Mouse (Mus musculus) embryonic facial prominence, embryonic 10.5 days (tissue): ENCODE results near the gene Scly. TPM values are rescaled to one million over a fixed set of nuclear protein-coding genes. Genes with fewer than 3 reads are reported as not detected.
A peak's percentile ranks its signal among the peaks of the same experiment; 100 is the strongest.

Source experiments
- DNase-seq: peaks from one replicate; pipeline ENCODE4 v3.0.0-alpha.2; 2017; ENCODE audit warnings: low spot score
- H3K27ac ChIP-seq: fragments of 300-500 bp; sonication (generic); replicated peaks from 2 replicates; pipeline ENCODE4 v1.5.1; 2016; ENCODE audit warnings: mild to moderate bottlenecking
- H3K27me3 ChIP-seq: fragments of 300-500 bp; sonication (generic); replicated peaks from 2 replicates; pipeline ENCODE4 v1.6.1; 2016; ENCODE audit warnings: low read depth, mild to moderate bottlenecking; ENCODE audit not compliant: poor library complexity, severe bottlenecking
- H3K36me3 ChIP-seq: fragments of 300-500 bp; sonication (generic); replicated peaks from 2 replicates; pipeline ENCODE4 v1.6.1; 2016; ENCODE audit warnings: mild to moderate bottlenecking, moderate library complexity
- H3K4me1 ChIP-seq: fragments of 300-500 bp; sonication (generic); 2 replicates; pipeline ENCODE4 v1.6.1; 2016
- H3K4me3 ChIP-seq: fragments of 300-500 bp; sonication (generic); 2 replicates; pipeline ENCODE4 v1.5.1; 2016; ENCODE audit warnings: mild to moderate bottlenecking, moderate library complexity
- H3K9me3 ChIP-seq: fragments of 300-500 bp; sonication (generic); 2 replicates; pipeline ENCODE4 v1.6.1; 2016; ENCODE audit warnings: mild to moderate bottlenecking
- WGBS: fragments of 180-500 bp; shearing (Covaris S2); methylation state at CpG from one replicate; pipeline ENCODE4 v1.1.7; 2016; 5-methylcytosine and 5-hydroxymethylcytosine counted together
- polyA plus RNA-seq: library from polyadenylated mRNA; unstranded; fragments of >200 nt; fragmentation: Nextera tagmentation; extraction: Ambion mirVana; gene quantifications from 2 replicates; pipeline ENCODE4 v1.2.1, GENCODE M21; 2016

Scly gene
- 16.0 and 16.5 TPM in 2 replicates for polyA plus RNA-seq

DNA sequence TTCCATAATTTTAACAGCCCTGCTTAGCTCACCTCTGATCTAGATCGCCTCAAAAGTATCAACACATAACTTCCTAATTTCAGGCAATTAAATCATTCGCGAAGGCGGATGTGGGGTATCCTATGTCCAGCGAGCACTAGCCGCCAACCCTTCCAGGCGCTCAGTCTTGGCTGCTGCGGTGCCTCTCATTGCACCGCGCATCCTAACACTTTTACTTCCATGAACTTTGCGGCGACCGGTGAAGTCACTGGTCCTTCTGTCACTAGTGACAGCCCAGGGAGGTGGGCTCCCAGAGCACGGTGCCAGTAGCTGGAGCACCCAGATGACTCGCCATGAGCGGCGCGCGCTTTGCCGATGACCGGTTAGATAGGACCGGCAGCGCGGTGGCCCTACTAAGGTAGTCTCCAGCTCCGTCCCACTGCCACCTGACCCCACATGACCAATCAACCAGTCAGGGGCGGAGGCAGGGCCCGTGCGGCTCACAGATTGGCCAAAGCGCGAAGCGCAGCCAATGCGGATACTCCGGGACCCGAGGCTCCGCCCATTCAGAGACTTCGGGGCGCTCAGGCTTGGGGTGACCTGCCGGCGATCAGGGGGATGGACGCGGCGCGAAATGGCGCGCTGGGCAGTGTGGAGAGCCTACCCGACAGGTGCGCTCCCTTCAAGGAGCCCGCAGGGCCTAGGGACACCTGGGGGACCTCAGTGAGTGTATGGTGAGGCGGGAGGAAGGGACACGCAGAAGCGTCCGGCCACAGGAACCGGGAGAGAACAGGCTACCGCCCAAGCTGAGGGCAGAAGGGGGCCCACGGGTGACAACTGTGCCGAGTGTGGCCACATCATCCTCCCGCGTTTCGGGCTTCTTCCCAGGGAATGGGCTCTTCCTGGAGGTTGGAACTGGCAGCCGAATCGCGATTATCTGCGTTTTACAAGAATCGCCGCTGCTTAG is at the start of gene Scly:
Gene Scly (plus strand): TSS at position 540 of the 946 bp plus-strand sequence.
- H3K27ac ChIP-seq = peak within 1 kb of the TSS; percentile 83

GRCm38 (mm10) chr1:91248970-91249369 is 49.2 kb upstream of the Scly start:
- DNase-seq = no peak
- 46% methylated on average over 4 of the region's 4 CpGs for WGBS
- Histone ChIP-seq H3K9me3 (no peaks in the 10 kb centered on the region), H3K27me3 (no peaks in the 10 kb centered on the region), H3K4me1 (peaks cover 34% of the 10 kb centered on the region), H3K4me3 (peak overlapping the region; percentile 99), H3K36me3 (no peaks in the 10 kb centered on the region), H3K27ac (peak overlapping the region; percentile 88)

More for the DNA sequence above, at the start of gene Scly:
- peak; percentile 93 for DNase-seq
- Histone ChIP-seq H3K36me3 (peaks cover 14% of the 10 kb centered on the region), H3K9me3 (no peaks in the 10 kb centered on the region), H3K4me1 (peaks cover 20% of the 10 kb centered on the region), H3K4me3 (peak within 1 kb of the TSS; percentile 89), H3K27me3 (no peaks in the 10 kb centered on the region)
- under 1% methylated on average over 62 of the region's 65 CpGs for WGBS

DNA sequence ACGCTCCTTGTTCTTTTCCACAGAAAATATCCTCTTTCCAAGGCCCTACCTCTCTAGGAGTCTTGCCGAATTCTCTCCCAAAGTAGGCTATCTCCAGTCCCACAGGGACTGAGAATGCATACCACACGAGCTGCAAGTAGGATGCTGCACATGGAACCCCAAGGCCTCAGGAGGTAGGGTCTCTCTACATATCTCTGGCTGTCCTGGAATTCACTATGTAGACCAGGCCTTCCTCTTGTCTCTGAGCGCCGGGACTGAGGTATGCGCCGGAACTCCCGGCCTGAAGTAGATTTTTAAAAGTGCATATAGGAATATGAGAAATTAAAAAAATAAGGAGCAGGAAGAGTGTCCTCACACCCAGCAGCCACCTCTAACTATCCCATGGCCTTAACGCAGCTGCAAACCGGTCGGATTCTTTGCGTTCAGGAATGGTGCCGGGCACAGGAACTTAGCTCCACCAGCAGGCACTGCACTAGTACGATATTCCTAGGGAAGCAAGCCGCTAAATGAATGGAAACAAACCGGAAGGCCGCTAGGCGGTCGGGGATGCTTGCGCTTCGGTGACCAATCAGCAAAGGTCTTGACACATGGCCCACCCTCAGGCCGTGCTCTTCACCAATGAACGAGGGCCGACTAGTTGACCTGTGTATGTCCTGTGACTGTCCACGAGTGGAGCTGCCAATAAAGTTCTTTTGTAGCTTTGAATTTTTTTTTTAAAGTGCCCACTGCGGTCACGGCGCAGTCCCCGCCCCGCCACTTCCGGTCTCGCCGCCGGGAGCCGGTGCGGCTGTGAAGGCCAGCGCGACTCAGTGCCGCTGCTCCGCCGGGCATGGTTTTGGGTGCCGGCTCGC is 48.3 kb upstream of the Scly start, which contains the start of gene Ube2f:
Gene Ube2f (plus strand): TSS at position 741 of the 851 bp plus-strand sequence.
- Histone ChIP-seq H3K27me3 (no peaks in the 10 kb centered on the region), H3K4me1 (peaks cover 34% of the 10 kb centered on the region), H3K27ac (peak within 1 kb of the TSS; percentile 88), H3K9me3 (no peaks in the 10 kb centered on the region), H3K36me3 (peaks cover 8% of the 10 kb centered on the region), H3K4me3 (peak within 1 kb of the TSS; percentile 99)
- peak; percentile 96 for DNase-seq
- WGBS = under 1% methylated on average over 43 of the region's 43 CpGs

GRCm38 (mm10) chr1:91250415-91251147 is 47.6 kb upstream of the Scly start:
- H3K36me3 ChIP-seq = peaks cover 8% of the 10 kb centered on the region
- DNase-seq = peak; percentile 26
- H3K27ac ChIP-seq = peak overlapping the region; percentile 88
- H3K4me3 ChIP-seq = peak overlapping the region; percentile 99
- WGBS = under 1% methylated on average over 70 of the region's 70 CpGs
- H3K9me3 ChIP-seq = no peaks in the 10 kb centered on the region
- H3K4me1 ChIP-seq = peaks cover 34% of the 10 kb centered on the region
- H3K27me3 ChIP-seq = no peaks in the 10 kb centered on the region

GRCm38 (mm10) chr1:91251148-91251650 is 46.9 kb upstream of the Scly start:
- Histone ChIP-seq H3K4me3 (peak overlapping the region; percentile 99), H3K27ac (peak overlapping the region; percentile 88; the same call in 1 of the 2 replicates), H3K36me3 (peaks cover 10% of the 10 kb centered on the region), H3K9me3 (no peaks in the 10 kb centered on the region), H3K4me1 (peaks cover 34% of the 10 kb centered on the region), H3K27me3 (no peaks in the 10 kb centered on the region)
- 51% methylated on average over 5 of the region's 5 CpGs for WGBS
- no peak for DNase-seq

GRCm38 (mm10) chr1:91251927-91252326 is 46.2 kb upstream of the Scly start:
- no peak overlapping the region for H3K27ac ChIP-seq
- no peaks in the 10 kb centered on the region for H3K27me3 ChIP-seq
- peaks cover 17% of the 10 kb centered on the region for H3K36me3 ChIP-seq
- peak overlapping the region; percentile 99 for H3K4me3 ChIP-seq
- H3K9me3 ChIP-seq = no peaks in the 10 kb centered on the region
- WGBS = 67% methylated on average over 8 of the region's 8 CpGs
- peaks cover 34% of the 10 kb centered on the region for H3K4me1 ChIP-seq
- no peak for DNase-seq

- Histone ChIP-seq H3K36me3 (peaks cover 26% of the 10 kb centered on the region), H3K4me1 (0 out of 2 replicates have a peak, but pooled peaks cover 2% of the 10 kb centered on the region), H3K4me3 (no peak overlapping the region), H3K27ac (no peak overlapping the region), H3K9me3 (no peaks in the 10 kb centered on the region), H3K27me3 (no peaks in the 10 kb centered on the region)
- no peak for DNase-seq
Observed at GRCm38 (mm10) chr1:91257918-91258317, 40.2 kb upstream of the Scly start.

DNA sequence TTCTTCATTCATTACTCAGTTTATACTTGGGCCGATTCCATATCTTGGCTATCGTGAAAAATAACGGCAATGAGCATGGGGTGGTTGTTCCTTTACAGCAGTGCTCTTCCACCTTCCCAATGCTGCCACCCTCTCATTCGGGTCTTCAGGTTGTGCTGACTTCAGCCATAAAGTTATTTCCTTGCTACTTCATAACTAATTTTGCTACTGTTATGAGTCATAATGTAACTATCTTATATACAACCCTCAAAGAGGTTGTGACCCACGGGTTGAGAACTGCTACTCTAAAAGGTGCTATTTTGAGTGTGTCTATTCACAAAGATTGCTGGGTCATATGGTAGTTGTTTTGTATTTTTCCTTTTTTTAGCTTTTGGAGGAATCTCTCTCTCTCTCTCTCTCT is 38.3 kb upstream of the Scly start:
- Histone ChIP-seq H3K4me3 (no peak overlapping the region), H3K4me1 (no peaks in the 10 kb centered on the region), H3K27ac (no peak overlapping the region), H3K27me3 (no peaks in the 10 kb centered on the region), H3K36me3 (peaks cover 22% of the 10 kb centered on the region; the same call in 1 of the 2 replicates), H3K9me3 (no peaks in the 10 kb centered on the region)
- 92% methylated on average over 5 of the region's 5 CpGs for WGBS
- DNase-seq = no peak

DNA sequence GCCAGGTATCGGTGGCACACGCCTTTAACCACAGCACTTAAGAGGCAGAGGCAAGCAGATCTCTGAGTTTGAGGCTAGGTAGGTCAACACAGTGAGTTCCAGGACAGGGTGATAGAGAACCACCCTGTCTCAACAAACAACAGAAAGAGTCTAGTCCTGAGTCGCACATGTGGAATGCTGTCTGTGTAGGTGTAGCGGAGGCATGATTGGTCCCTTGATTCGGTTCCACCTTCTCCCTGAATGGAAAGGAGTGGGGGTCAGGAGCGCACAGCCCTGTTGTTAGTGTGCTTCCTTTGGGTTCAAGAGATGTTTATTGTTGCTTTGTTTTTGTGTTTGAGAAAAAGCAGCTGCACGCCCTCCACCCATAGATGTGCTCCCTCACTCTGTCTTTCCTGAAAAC is 35.6 kb upstream of the Scly start:
- no peaks in the 10 kb centered on the region for H3K27me3 ChIP-seq

GRCm38 (mm10) chr1:91272260-91272659 is 25.9 kb upstream of the Scly start:
- 86% methylated on average over 2 of the region's 2 CpGs for WGBS
- H3K9me3 ChIP-seq = no peaks in the 10 kb centered on the region
- no peak for DNase-seq
- H3K4me1 ChIP-seq = no peaks in the 10 kb centered on the region
- peaks cover 48% of the 10 kb centered on the region for H3K36me3 ChIP-seq
- no peak overlapping the region for H3K4me3 ChIP-seq
- H3K27me3 ChIP-seq = no peaks in the 10 kb centered on the region
- no peak overlapping the region for H3K27ac ChIP-seq

More for the DNA sequence above, 35.6 kb upstream of the Scly start:
- no peaks in the 10 kb centered on the region for H3K9me3 ChIP-seq
- H3K36me3 ChIP-seq = peaks cover 32% of the 10 kb centered on the region
- WGBS = 92% methylated on average over 7 of the region's 7 CpGs
- DNase-seq = no peak
- no peak overlapping the region for H3K27ac ChIP-seq
- H3K4me1 ChIP-seq = no peaks in the 10 kb centered on the region
- no peak overlapping the region for H3K4me3 ChIP-seq

DNA sequence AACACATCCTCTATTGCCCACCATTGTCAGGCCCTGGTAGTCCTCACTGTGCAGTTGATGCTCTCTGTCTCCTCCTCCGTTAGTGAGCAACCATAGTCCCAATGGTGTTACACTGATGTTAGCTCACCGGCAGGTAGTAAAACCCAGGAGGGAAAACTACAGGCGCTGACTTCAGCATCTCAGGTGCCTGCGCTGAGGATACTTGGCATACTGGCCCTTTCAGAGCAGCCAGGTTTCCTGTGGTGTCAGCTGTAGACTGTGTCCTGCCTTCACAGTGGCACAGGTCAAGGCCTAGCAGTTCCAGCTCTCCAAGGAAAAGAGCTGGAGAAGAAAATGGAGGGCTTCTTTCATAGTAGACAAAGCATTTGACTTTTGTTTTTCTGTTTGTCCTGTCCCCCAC is 21.6 kb upstream of the Scly start:
- no peaks in the 10 kb centered on the region for H3K27me3 ChIP-seq
- H3K36me3 ChIP-seq = peaks cover 79% of the 10 kb centered on the region
- H3K4me1 ChIP-seq = no peaks in the 10 kb centered on the region
- DNase-seq = no peak
- no peak overlapping the region for H3K27ac ChIP-seq
- H3K4me3 ChIP-seq = no peak overlapping the region
- 91% methylated on average over 4 of the region's 4 CpGs for WGBS
- no peaks in the 10 kb centered on the region for H3K9me3 ChIP-seq

DNA sequence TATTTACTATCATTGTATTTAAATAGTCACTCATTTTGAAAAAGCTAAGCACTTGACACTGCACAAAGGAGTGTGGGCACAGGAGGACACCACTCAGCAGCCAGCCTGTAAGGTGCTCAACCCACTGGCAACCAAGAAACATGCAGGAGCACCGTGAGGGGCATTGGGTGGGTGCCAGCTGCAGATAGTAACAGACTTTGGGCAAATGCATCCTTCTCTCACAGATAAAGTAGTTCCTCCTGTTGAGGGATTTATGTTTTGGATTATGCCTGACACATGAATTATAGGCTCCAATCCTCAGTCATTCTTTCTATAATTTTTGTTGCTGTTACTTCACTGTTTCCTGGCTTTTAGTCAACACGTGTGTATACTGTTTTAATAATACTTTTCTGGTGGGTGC is 20.7 kb upstream of the Scly start:
- H3K9me3 ChIP-seq = no peaks in the 10 kb centered on the region
- no peaks in the 10 kb centered on the region for H3K27me3 ChIP-seq
- no peaks in the 10 kb centered on the region for H3K4me1 ChIP-seq
- H3K4me3 ChIP-seq = no peak overlapping the region
- H3K36me3 ChIP-seq = peaks cover 81% of the 10 kb centered on the region
- 90% methylated on average over 2 of the region's 2 CpGs for WGBS
- no peak overlapping the region for H3K27ac ChIP-seq
- no peak for DNase-seq
